Mouse (Mus musculus): ENCODE data around the gene Gzf1.
A peak's percentile ranks its signal among the peaks of the same experiment; 100 is the strongest.

The Gzf1 gene

DNA sequence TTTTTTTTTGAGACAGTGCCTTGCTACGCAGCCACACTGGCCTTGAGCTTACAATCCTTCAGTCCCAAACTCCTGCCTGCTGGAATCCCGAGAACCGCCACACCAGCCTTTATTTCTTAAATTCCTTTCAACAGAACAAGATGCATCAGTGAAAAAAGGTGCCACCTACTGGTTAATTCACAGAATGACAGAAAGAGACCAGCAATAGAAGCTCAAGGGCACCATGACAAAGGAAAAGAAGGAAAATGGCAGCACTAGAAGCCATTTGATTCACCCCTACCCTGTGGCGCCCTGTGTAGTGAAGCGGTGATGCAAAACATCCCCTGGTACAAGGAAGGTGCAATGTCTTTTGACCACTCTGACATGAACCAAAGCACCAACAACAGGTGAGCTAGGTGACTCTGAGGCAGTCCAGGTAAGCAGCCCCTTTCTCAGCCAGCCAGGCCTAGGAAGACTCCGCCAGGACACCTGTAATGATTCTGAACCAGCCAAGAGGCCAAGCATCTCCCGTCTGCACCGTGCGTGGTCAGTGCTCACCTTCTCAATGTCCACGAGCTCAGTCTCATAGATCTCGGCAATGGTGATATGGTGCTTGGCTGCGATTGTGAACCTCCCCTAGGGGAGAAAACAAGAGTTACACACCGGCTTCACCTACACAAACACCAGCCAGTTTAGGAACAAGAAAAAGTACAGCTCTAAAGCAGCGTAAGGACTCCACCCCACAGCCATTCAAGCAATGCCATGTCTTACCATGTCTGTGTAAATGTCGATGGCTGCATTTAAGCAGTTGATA, 25.8 kb downstream of the Gzf1 start:
- DNase-seq, result no peak

DNA sequence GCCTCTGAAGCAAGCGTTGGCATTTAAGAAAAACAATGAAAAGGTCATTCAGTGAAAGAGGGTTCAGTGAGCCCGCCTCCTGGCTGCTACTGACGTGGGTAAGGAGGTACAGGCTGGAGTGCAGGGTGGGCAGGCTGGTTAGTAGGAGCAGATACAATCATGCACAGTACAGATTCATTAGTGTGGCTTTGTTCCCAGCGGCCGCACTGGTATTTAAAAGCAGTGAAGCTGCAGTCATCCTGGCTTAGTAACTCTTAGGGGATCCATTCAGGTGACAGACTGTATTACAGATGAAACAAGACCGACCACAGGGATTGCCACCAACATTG, 26.3 kb downstream of the Gzf1 start:
- DNase-seq, result no peak

DNA sequence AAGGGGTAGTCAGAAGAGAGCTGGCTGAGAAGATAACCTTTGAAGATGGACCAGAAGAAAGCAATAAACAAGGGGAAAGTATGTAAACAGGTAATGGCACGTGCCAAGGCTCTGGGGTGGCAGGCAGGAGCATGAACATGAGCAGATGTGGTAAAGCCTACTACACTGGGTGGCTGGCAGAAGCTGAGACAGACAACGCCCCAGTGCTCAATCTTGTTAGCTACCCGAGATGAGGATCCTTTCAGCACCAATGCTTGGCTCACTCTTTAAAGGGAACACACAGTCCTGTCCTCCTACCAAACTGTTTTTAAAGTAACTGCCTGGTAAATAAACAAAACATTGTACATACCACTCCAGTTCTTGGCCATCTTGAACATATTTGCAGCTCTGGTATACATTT, 31.5 kb downstream of the Gzf1 start:
- DNase-seq, result no peak

DNA sequence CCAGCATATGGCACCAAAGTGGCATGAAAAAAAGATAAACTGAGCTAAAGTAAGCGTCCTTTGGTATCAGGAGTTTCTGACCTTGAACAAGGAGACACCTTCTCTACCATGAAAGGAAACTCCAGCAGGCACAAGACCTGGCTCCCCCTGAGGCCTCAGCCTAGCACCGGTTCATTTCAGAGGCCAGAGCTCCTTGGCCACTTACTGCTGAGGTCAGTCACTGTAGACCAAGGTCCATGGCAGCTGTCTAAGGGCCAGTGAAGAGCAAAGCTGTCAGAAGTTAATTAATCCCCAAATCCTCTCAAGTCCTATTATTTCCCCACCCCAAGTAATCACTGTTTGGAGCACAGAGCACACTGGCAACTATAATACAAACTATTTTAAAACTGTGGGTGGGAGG, 36.2 kb downstream of the Gzf1 start:
- no peak for DNase-seq

DNA sequence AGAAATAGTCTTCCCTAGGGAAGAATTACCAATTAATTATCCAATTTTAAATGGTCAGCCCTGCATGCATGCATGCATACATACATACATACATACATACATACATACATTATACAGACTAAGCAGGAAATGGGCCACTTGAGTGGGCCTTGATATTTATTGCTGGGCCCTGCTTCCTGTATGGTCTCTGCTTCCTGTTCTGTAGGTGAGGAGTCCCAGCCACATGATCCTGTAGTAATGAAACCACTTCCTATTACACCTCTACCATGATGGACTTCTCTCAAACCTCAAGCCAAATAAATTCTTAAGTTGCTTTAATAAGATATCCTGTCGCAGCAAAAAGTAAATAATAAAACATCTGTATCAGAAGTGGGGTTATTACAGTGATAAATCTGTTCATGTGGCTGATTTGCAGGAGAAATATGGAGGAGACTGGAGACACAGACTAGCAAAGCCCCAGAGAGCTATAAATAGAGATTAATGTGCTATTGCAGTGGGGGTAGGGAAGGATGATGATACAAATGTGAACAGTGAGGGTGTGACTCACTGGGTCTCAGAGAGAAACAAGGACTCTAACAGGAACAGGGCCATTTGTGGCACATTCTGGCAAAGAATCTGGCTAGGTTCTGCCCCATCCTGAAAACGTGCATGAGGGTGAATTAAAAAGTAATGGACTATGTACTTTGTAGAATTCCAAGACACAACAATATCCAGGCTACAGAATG, 38.6 kb downstream of the Gzf1 start:
- DNase-seq, result no peak

DNA sequence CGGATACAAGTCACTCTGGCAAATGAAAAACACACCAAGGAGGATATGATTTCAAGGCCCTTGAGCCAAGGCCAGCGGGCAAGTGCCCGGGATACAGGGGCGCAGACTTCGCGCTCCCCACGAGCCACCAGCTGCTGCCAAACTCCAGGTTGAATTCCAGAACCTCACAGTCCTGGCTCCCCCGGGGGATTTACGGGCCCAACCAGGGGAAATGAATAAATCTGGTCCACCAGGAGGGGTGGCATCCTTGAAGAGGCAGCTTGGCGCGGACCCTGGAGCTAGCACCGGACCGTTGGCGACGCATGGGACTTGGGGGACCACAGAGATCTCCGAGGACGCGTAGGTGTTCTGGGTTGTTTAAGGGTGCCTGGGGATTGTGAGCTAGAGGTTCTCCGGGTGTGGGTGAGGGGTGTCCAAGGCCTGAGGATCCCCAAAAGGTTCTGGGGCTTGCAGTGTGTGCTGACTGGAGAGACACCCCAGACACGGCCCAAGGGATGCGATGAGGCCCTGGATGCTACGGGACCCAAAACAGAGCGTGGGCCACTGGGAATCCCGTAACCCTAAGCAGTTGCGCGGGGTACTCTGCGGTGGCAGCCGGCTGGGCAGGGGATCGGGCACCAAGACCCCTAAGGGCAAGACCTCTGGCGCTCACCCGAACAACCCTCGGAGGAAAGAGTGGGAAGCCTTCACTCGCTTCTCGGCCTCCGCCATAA, 50.9 kb downstream of the Gzf1 start:
- peak; percentile 79 for DNase-seq

DNA sequence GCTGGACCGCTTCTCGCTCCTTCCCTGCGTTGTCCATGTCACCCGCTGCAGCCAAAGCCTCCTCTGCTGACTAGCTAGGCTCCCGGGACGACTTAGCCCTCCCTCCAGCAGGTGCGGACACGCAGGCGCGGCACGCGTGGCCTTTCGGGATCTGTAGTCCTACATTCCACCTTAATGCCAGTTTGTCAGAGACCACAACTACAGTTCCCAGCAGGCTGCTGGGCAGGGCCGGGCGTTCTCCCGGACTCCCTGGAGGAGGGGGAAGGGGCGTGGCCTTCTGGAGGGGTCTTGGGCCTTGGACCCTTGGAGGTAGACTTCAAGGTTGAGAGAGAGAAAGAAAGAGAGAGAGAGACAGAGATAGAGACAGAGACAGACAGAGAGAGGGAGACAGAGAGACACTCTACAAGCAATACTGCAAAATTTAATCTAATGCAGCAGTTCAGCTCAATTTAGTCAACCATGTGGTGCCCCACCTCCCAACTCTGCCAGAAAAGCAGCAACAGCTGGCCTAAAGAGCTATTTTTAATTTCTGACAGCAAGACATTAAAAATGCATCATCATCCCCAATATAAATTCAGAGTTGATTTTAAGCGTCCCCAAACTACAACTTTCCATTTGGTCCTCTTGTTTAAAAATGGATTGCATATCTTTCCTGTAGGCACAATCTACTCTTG, 51.6 kb downstream of the Gzf1 start, which contains the start of gene Napb:
TSS of gene Napb (minus strand) at position 141 of the 674 bp plus-strand sequence.
- peak; percentile 98 for DNase-seq

Data from cerebellum, adult 9-11 months (tissue).